Comparison of ENCODE assay signal across 16 mouse cellular contexts in the genomic region with DNA sequence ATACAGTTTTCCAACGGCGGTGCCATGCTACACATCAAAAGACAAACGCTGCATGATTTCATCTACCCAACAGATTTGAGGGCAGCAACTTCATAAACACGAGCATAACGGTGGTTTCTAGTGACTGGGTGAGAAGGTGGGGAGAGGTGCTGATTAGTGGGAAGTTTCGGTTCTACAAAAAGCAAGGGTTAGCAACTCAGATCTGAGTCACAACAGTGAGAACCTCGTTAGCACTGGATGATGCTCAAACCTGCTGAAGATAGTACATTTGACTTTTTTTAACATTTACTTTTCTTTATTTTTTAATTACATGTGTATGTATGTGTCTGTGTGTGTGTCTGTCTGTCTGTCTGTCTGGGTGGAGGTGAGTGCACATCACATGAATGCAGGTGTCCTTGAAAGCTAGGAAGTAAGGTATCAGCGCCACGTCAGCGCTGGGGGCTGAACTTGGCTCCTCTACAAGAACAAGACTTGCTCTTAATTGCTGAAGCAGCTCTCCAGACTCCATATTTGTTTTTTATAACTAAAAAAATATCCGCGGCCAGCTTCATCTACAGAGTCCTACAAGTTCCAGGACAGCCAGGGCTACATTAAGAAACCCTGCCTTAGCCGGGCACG. TPM values are rescaled to one million over a fixed set of nuclear protein-coding genes. Genes with fewer than 3 reads are reported as not detected.
DNase-seq lines count a peak whose midpoint lies in the region; ATAC-seq and TF ChIP-seq lines count a peak whose summit lies in the region.
"Had no signal": no experiment of that assay in that cellular context is flagged by ENCODE, and none has a peak within 500 bp of the region (broad histone marks: within the 10 kb centered on the region; RNA-seq: fewer than 3 reads in every experiment).

No protein-coding gene starts in this region.

- TF ChIP-seq POLR2A in kidney, adult 2 months (IDR thresholded peaks at IDR 0.05; ENCODE audit: low read depth, low read length), result no peak
- no peak for TF ChIP-seq POLR2A in thymus, adult 2 months (IDR thresholded peaks at IDR 0.05; ENCODE audit: control insufficient read depth, extremely low read depth, insufficient read depth, low read length, poor library complexity)

- no peak for ATAC-seq in liver, embryonic 12.5 days
- no peak for ATAC-seq in forebrain, embryonic 12.5 days (ENCODE audit: low FRiP score)
- ATAC-seq: forebrain, embryonic 16.5 days; hindbrain, postnatal 0 days had no signal

- H3K9ac ChIP-seq in liver, embryonic 12.5 days, result no peak overlapping the region
- no peak overlapping the region for H3K9ac ChIP-seq in forebrain, embryonic 12.5 days
- H3K9ac ChIP-seq: embryonic facial prominence, embryonic 15.5 days; kidney, embryonic 15.5 days; neural tube, embryonic 12.5 days had no signal

- no peaks in the 10 kb centered on the region for H3K27me3 ChIP-seq in kidney, adult 2 months (replicated peaks; ENCODE audit: control insufficient read depth, insufficient read depth, low read length)
- no peaks in the 10 kb centered on the region for H3K27me3 ChIP-seq in thymus, adult 2 months (ENCODE audit: control insufficient read depth, insufficient read depth, low read length)
- no peaks in the 10 kb centered on the region for H3K27me3 ChIP-seq in liver, embryonic 12.5 days (replicated peaks)
- H3K27me3 ChIP-seq in splenic B cell, adult 2 months (ENCODE audit: control insufficient read depth, insufficient read depth, low read length, poor library complexity, severe bottlenecking), result no peaks in the 10 kb centered on the region
- H3K27me3 ChIP-seq in forebrain, embryonic 12.5 days, result no peaks in the 10 kb centered on the region
- H3K27me3 ChIP-seq: embryonic facial prominence, embryonic 15.5 days; kidney, embryonic 15.5 days; neural tube, embryonic 12.5 days had no signal

- peak overlapping the region; percentile 39; the same call in 1 of the 2 replicates for H3K27ac ChIP-seq in kidney, adult 2 months (ENCODE audit: insufficient read depth, low read depth, low read length)
- H3K27ac ChIP-seq in thymus, adult 2 months (ENCODE audit: control insufficient read depth, insufficient read depth, low read length), result peak overlapping the region; percentile 5; the same call in 1 of the 2 replicates
- H3K27ac ChIP-seq in liver, embryonic 12.5 days, result peak overlapping the region; percentile 72
- no peak overlapping the region for H3K27ac ChIP-seq in forebrain, embryonic 12.5 days
- H3K27ac ChIP-seq: embryonic facial prominence, embryonic 15.5 days; hindbrain, postnatal 0 days; kidney, embryonic 15.5 days; layer of hippocampus, adult 2 months; neural tube, embryonic 12.5 days had no signal

- no peaks in the 10 kb centered on the region for H3K9me3 ChIP-seq in liver, embryonic 12.5 days (replicated peaks)
- no peaks in the 10 kb centered on the region for H3K9me3 ChIP-seq in forebrain, embryonic 12.5 days
- H3K9me3 ChIP-seq: embryonic facial prominence, embryonic 15.5 days; kidney, embryonic 15.5 days; neural tube, embryonic 12.5 days had no signal

- H3K4me1 ChIP-seq in kidney, adult 2 months (ENCODE audit: control insufficient read depth, insufficient read depth, low read length), result peaks cover 30% of the 10 kb centered on the region; the same call in 1 of the 2 replicates
- H3K4me1 ChIP-seq in thymus, adult 2 months (replicated peaks; ENCODE audit: control insufficient read depth, insufficient read depth, low read length), result peaks cover 35% of the 10 kb centered on the region
- H3K4me1 ChIP-seq in liver, embryonic 12.5 days, result peaks cover 91% of the 10 kb centered on the region
- peaks cover 25% of the 10 kb centered on the region for H3K4me1 ChIP-seq in forebrain, embryonic 12.5 days

- TF ChIP-seq CTCF in kidney, adult 2 months (conservative IDR thresholded peaks at IDR 0.05; ENCODE audit: insufficient read depth, insufficient read length, low read depth, low read length), result no peak
- TF ChIP-seq CTCF in thymus, adult 2 months (IDR thresholded peaks at IDR 0.05; ENCODE audit: borderline replicate concordance, control insufficient read depth, extremely low read depth, insufficient read depth, low read length, poor library complexity), result no peak

- peak overlapping the region; percentile 59 for H3K4me2 ChIP-seq in liver, embryonic 12.5 days
- H3K4me2 ChIP-seq in forebrain, embryonic 12.5 days, result no peak overlapping the region
- H3K4me2 ChIP-seq: embryonic facial prominence, embryonic 15.5 days; kidney, embryonic 15.5 days; neural tube, embryonic 12.5 days had no signal

- DNase-seq in kidney, adult 2 months, result no peak
- no peak for DNase-seq in kidney, adult 9 months
- DNase-seq in thymus, adult 2 months, result no peak
- no peak for DNase-seq in thymus, adult 18-20 months
- peak; percentile 76 for DNase-seq in splenic B cell, adult 2 months (ENCODE audit: low read depth, low spot score)
- DNase-seq in embryo, embryonic 10 days (ENCODE audit: low spot score), result no peak
- DNase-seq: cerebellum, adult 11 months; midbrain, embryonic 14.5 days had no signal

- peaks cover 3% of the 10 kb centered on the region; the same call in 1 of the 2 replicates for H3K36me3 ChIP-seq in kidney, adult 2 months (ENCODE audit: control insufficient read depth, insufficient read depth, low read length)
- no peaks in the 10 kb centered on the region for H3K36me3 ChIP-seq in thymus, adult 2 months (ENCODE audit: control insufficient read depth, insufficient read depth, low read length)
- peaks cover 22% of the 10 kb centered on the region for H3K36me3 ChIP-seq in liver, embryonic 12.5 days
- H3K36me3 ChIP-seq in splenic B cell, adult 2 months (ENCODE audit: control insufficient read depth, insufficient read depth, low read length, poor library complexity, severe bottlenecking), result no peaks in the 10 kb centered on the region
- no peaks in the 10 kb centered on the region; the same call in 1 of the 2 replicates for H3K36me3 ChIP-seq in forebrain, embryonic 12.5 days (replicated peaks)
- H3K36me3 ChIP-seq: embryonic facial prominence, embryonic 15.5 days; kidney, embryonic 15.5 days; neural tube, embryonic 12.5 days had no signal

- WGBS in kidney, adult 2 months, result 73% methylated on average over 14 of the region's 14 CpGs
- 36% methylated on average over 14 of the region's 14 CpGs for WGBS in thymus, adult 2 months
- WGBS in liver, embryonic 12.5 days (ENCODE audit: insufficient replicate concordance), result 72% methylated on average over 14 of the region's 14 CpGs
- WGBS in forebrain, embryonic 12.5 days, result 87% methylated on average over 14 of the region's 14 CpGs

- H3K4me3 ChIP-seq in kidney, adult 2 months (ENCODE audit: insufficient read depth, low read depth, low read length), result no peak overlapping the region
- no peak overlapping the region for H3K4me3 ChIP-seq in thymus, adult 2 months (ENCODE audit: control insufficient read depth, insufficient read depth, low read length)
- H3K4me3 ChIP-seq in liver, embryonic 12.5 days, result no peak overlapping the region
- H3K4me3 ChIP-seq in forebrain, embryonic 12.5 days (replicated peaks), result no peak overlapping the region
- H3K4me3 ChIP-seq: embryonic facial prominence, embryonic 15.5 days; kidney, embryonic 15.5 days; layer of hippocampus, adult 2 months; neural tube, embryonic 12.5 days had no signal

RNA-seq across cellular contexts. Expression of gene Kcnk5, which starts 7.6 kb away (rescaled TPM):
- polyA plus RNA-seq in kidney, adult 2 months (2012; rRNA removed), result 32.0 and 34.2 TPM in 2 replicates
- polyA plus RNA-seq in thymus, adult 2 months (2012; rRNA removed), result 6.1 and 6.7 TPM in 2 replicates
- 8.6 and 8.9 TPM in 2 replicates for polyA plus RNA-seq in liver, embryonic 12.5 days (2016; fragmentation: Nextera tagmentation; extraction: Ambion mirVana)
- polyA plus RNA-seq in forebrain, embryonic 12.5 days (2016; fragmentation: Nextera tagmentation; extraction: Ambion mirVana), result 12.5 and 13.8 TPM in 2 replicates

RNA-seq across cellular contexts. Expression of gene Saysd1, which starts 35.6 kb away (rescaled TPM):
- 10.8 and 11.4 TPM in 2 replicates for polyA plus RNA-seq in kidney, adult 2 months (2012; rRNA removed)
- 12.8 and 14.6 TPM in 2 replicates for polyA plus RNA-seq in thymus, adult 2 months (2012; rRNA removed)
- 4.5 and 4.8 TPM in 2 replicates for polyA plus RNA-seq in liver, embryonic 12.5 days (2016; fragmentation: Nextera tagmentation; extraction: Ambion mirVana)
- polyA plus RNA-seq in forebrain, embryonic 12.5 days (2016; fragmentation: Nextera tagmentation; extraction: Ambion mirVana), result 10.5 and 11.0 TPM in 2 replicates
